ENCODE assay signal across 21 mouse cellular contexts in genomic region chr10:79774486-79775279, GRCm38 (mm10). TPM values are rescaled to one million over a fixed set of nuclear protein-coding genes. Genes with fewer than 3 reads are reported as not detected.
A peak's percentile ranks its signal among the peaks of the same experiment; 100 is the strongest.
DNase-seq lines count a peak whose midpoint lies in the region; ATAC-seq and TF ChIP-seq lines count a peak whose summit lies in the region.
"Had no signal": no experiment of that assay in that cellular context is flagged by ENCODE, and none has a peak within 500 bp of the region (broad histone marks: within the 10 kb centered on the region; RNA-seq: fewer than 3 reads in every experiment).

No protein-coding gene starts in this region.

- no peak for TF ChIP-seq POLR2A in testis, adult 2 months (IDR thresholded peaks at IDR 0.05; ENCODE audit: control insufficient read depth, low read depth, low read length)

- peaks cover 12% of the 10 kb centered on the region for H3K27me3 ChIP-seq in forebrain, postnatal 0 days (ENCODE audit: insufficient read depth, low read length)
- peaks cover 42% of the 10 kb centered on the region for H3K27me3 ChIP-seq in forebrain, embryonic 12.5 days
- peaks cover 57% of the 10 kb centered on the region for H3K27me3 ChIP-seq in liver, embryonic 12.5 days (replicated peaks)
- no peaks in the 10 kb centered on the region for H3K27me3 ChIP-seq in testis, adult 2 months (ENCODE audit: control insufficient read depth, insufficient read depth, low read length)

- 63% methylated on average over 5 of the region's 5 CpGs for WGBS in forebrain, postnatal 0 days
- WGBS in forebrain, embryonic 12.5 days, result 75% methylated on average over 5 of the region's 5 CpGs
- 60% methylated on average over 5 of the region's 5 CpGs for WGBS in liver, embryonic 12.5 days (ENCODE audit: insufficient replicate concordance)

- ATAC-seq in forebrain, postnatal 0 days, result no peak
- ATAC-seq in forebrain, embryonic 12.5 days (ENCODE audit: low FRiP score), result no peak
- no peak for ATAC-seq in liver, embryonic 12.5 days
- ATAC-seq: midbrain, embryonic 15.5 days had no signal

- TF ChIP-seq CTCF in forebrain, postnatal 0 days (IDR thresholded peaks at IDR 0.05; ENCODE audit: low read depth), result peak; percentile 40
- TF ChIP-seq CTCF in testis, adult 2 months (IDR thresholded peaks at IDR 0.05; ENCODE audit: control insufficient read depth, insufficient read depth, insufficient replicate concordance, low read depth, low read length), result peak; percentile 71; the same call in 1 of the 2 replicates

- H3K4me2 ChIP-seq in forebrain, postnatal 0 days (ENCODE audit: low read depth), result no peak overlapping the region
- H3K4me2 ChIP-seq in forebrain, embryonic 12.5 days, result no peak overlapping the region
- no peak overlapping the region for H3K4me2 ChIP-seq in liver, embryonic 12.5 days
- H3K4me2 ChIP-seq: embryonic facial prominence, embryonic 13.5 days; midbrain, embryonic 15.5 days had no signal

- H3K9me3 ChIP-seq in forebrain, postnatal 0 days (ENCODE audit: low read length), result no peaks in the 10 kb centered on the region
- no peaks in the 10 kb centered on the region for H3K9me3 ChIP-seq in forebrain, embryonic 12.5 days
- peaks cover 11% of the 10 kb centered on the region for H3K9me3 ChIP-seq in liver, embryonic 12.5 days (replicated peaks)
- H3K9me3 ChIP-seq: midbrain, embryonic 15.5 days had no signal

- H3K4me1 ChIP-seq in forebrain, postnatal 0 days (ENCODE audit: insufficient read depth), result no peaks in the 10 kb centered on the region
- H3K4me1 ChIP-seq in forebrain, embryonic 12.5 days, result peaks cover 13% of the 10 kb centered on the region
- H3K4me1 ChIP-seq in liver, embryonic 12.5 days, result peaks cover 10% of the 10 kb centered on the region
- H3K4me1 ChIP-seq in testis, adult 2 months (ENCODE audit: control insufficient read depth, insufficient read depth, low read length), result peaks cover 22% of the 10 kb centered on the region

- DNase-seq in forebrain, postnatal 0 days, result no peak
- DNase-seq in liver (peak; percentile 40), R1 (ENCODE audit: low read depth, low spot score) (peak; percentile 56)
- DNase-seq in cerebellum, adult 9-10 months, result no peak
- no peak for DNase-seq in spleen, postnatal 36 days (ENCODE audit: low spot score in 2 of 2)
- DNase-seq: cerebellum, adult 11 months; gastrocnemius, postnatal 36 days; kidney, postnatal 14 days; left cerebral cortex, postnatal 4 days; right cerebral cortex, postnatal 14 days; thymus, postnatal 14 days had no signal

- H3K4me3 ChIP-seq in forebrain, postnatal 0 days (ENCODE audit: low read depth, low read length), result no peak overlapping the region
- H3K4me3 ChIP-seq in forebrain, embryonic 12.5 days (replicated peaks), result no peak overlapping the region
- no peak overlapping the region for H3K4me3 ChIP-seq in liver, embryonic 12.5 days
- H3K4me3 ChIP-seq in testis, adult 2 months (ENCODE audit: control insufficient read depth, low read depth, low read length), result no peak overlapping the region
- H3K4me3 ChIP-seq: embryonic facial prominence, embryonic 13.5 days; hindbrain, embryonic 10.5 days; midbrain, embryonic 15.5 days had no signal

- no peaks in the 10 kb centered on the region for H3K36me3 ChIP-seq in forebrain, postnatal 0 days (ENCODE audit: insufficient read depth)
- H3K36me3 ChIP-seq in forebrain, embryonic 12.5 days (replicated peaks), result no peaks in the 10 kb centered on the region
- H3K36me3 ChIP-seq in liver, embryonic 12.5 days, result no peaks in the 10 kb centered on the region
- no peaks in the 10 kb centered on the region for H3K36me3 ChIP-seq in testis, adult 2 months (ENCODE audit: control insufficient read depth, insufficient read depth, low read length)
- H3K36me3 ChIP-seq: embryonic facial prominence, embryonic 13.5 days; hindbrain, embryonic 10.5 days; midbrain, embryonic 15.5 days had no signal

- no peak overlapping the region for H3K27ac ChIP-seq in forebrain, postnatal 0 days (ENCODE audit: low read depth, low read length)
- no peak overlapping the region for H3K27ac ChIP-seq in forebrain, embryonic 12.5 days
- no peak overlapping the region for H3K27ac ChIP-seq in liver, embryonic 12.5 days
- no peak overlapping the region for H3K27ac ChIP-seq in testis, adult 2 months (ENCODE audit: control insufficient read depth, insufficient read depth, low read depth, low read length)
- H3K27ac ChIP-seq: embryonic facial prominence, embryonic 13.5 days; hindbrain, embryonic 10.5 days; midbrain, embryonic 15.5 days had no signal

- no peak overlapping the region for H3K9ac ChIP-seq in forebrain, postnatal 0 days
- H3K9ac ChIP-seq in forebrain, embryonic 12.5 days, result no peak overlapping the region
- H3K9ac ChIP-seq in liver, embryonic 12.5 days, result no peak overlapping the region
- H3K9ac ChIP-seq: embryonic facial prominence, embryonic 13.5 days; midbrain, embryonic 15.5 days had no signal

RNA-seq across cellular contexts. Expression of gene Fstl3, which starts 2.4 kb away (rescaled TPM):
- total RNA-seq in forebrain, postnatal 0 days (2014; rRNA removed), result 2.1 and 4.5 TPM in 2 replicates
- polyA plus RNA-seq in forebrain, postnatal 0 days (2015; fragmentation: Nextera tagmentation; extraction: Ambion mirVana), result 1.7 and 2.8 TPM in 2 replicates
- polyA plus RNA-seq in forebrain, embryonic 12.5 days (2016; fragmentation: Nextera tagmentation; extraction: Ambion mirVana), result 0.55 and 1.0 TPM in 2 replicates
- polyA plus RNA-seq in liver, embryonic 12.5 days (2016; fragmentation: Nextera tagmentation; extraction: Ambion mirVana), result 0.80 and 0.98 TPM in 2 replicates
- polyA plus RNA-seq in testis, adult 2 months (2012; rRNA removed), result 13.8 and 16.1 TPM in 2 replicates

RNA-seq across cellular contexts. Expression of gene Rnf126, which starts 7.9 kb away (rescaled TPM):
- total RNA-seq in forebrain, postnatal 0 days (2014; rRNA removed), result 54.1 and 88.3 TPM in 2 replicates
- 131 and 143 TPM in 2 replicates for polyA plus RNA-seq in forebrain, postnatal 0 days (2015; fragmentation: Nextera tagmentation; extraction: Ambion mirVana)
- 96.8 and 103 TPM in 2 replicates for polyA plus RNA-seq in forebrain, embryonic 12.5 days (2016; fragmentation: Nextera tagmentation; extraction: Ambion mirVana)
- polyA plus RNA-seq in liver, embryonic 12.5 days (2016; fragmentation: Nextera tagmentation; extraction: Ambion mirVana), result 79.6 and 80.4 TPM in 2 replicates
- polyA plus RNA-seq in testis, adult 2 months (2012; rRNA removed), result 989 and 1,153 TPM in 2 replicates

RNA-seq across cellular contexts. Expression of gene Prss57, which starts 16.1 kb away (rescaled TPM):
- total RNA-seq in forebrain, postnatal 0 days (2014; rRNA removed), result 0.31 TPM in 1 of 2 replicates, not detected in the other
- 0.35 and 0.67 TPM in 2 replicates for polyA plus RNA-seq in forebrain, postnatal 0 days (2015; fragmentation: Nextera tagmentation; extraction: Ambion mirVana)
- polyA plus RNA-seq in forebrain, embryonic 12.5 days (2016; fragmentation: Nextera tagmentation; extraction: Ambion mirVana), result 0.09 TPM in 1 of 2 replicates, not detected in the other
- polyA plus RNA-seq in liver, embryonic 12.5 days (2016; fragmentation: Nextera tagmentation; extraction: Ambion mirVana), result 1.4 and 2.2 TPM in 2 replicates
- polyA plus RNA-seq in testis, adult 2 months (2012; rRNA removed), result 0.11 TPM in 1 of 2 replicates, not detected in the other
- total RNA-seq: gastrocnemius, postnatal 36 days had no signal
- polyA plus RNA-seq: embryonic facial prominence, embryonic 13.5 days; hindbrain, embryonic 10.5 days; midbrain, embryonic 15.5 days; neural tube, embryonic 11.5 days had no signal

RNA-seq across cellular contexts. Expression of gene Palm, which starts 18.7 kb away (rescaled TPM):
- total RNA-seq in forebrain, postnatal 0 days (2014; rRNA removed), result 154 and 178 TPM in 2 replicates
- polyA plus RNA-seq in forebrain, postnatal 0 days (2015; fragmentation: Nextera tagmentation; extraction: Ambion mirVana), result 351 and 365 TPM in 2 replicates
- polyA plus RNA-seq in forebrain, embryonic 12.5 days (2016; fragmentation: Nextera tagmentation; extraction: Ambion mirVana), result 184 and 194 TPM in 2 replicates
- polyA plus RNA-seq in liver, embryonic 12.5 days (2016; fragmentation: Nextera tagmentation; extraction: Ambion mirVana), result 12.4 and 13.2 TPM in 2 replicates
- polyA plus RNA-seq in testis, adult 2 months (2012; rRNA removed), result 8.1 and 9.1 TPM in 2 replicates

RNA-seq across cellular contexts. Expression of gene Fgf22, which starts 19.8 kb away (rescaled TPM):
- total RNA-seq in forebrain, postnatal 0 days (2014; rRNA removed), result 0.62 and 1.0 TPM in 2 replicates
- polyA plus RNA-seq in forebrain, postnatal 0 days (2015; fragmentation: Nextera tagmentation; extraction: Ambion mirVana), result 0.99 and 1.7 TPM in 2 replicates
- polyA plus RNA-seq in forebrain, embryonic 12.5 days (2016; fragmentation: Nextera tagmentation; extraction: Ambion mirVana), result 0.47 and 0.68 TPM in 2 replicates
- polyA plus RNA-seq in liver, embryonic 12.5 days (2016; fragmentation: Nextera tagmentation; extraction: Ambion mirVana), result 0.11 and 0.13 TPM in 2 replicates
- 0.28 and 0.53 TPM in 2 replicates for polyA plus RNA-seq in testis, adult 2 months (2012; rRNA removed)
- total RNA-seq: adrenal gland, postnatal 4 days; common myeloid progenitor, adult 5-6 weeks; gastrocnemius, postnatal 36 days had no signal
- polyA plus RNA-seq: liver, embryonic 16.5 days had no signal

Comparison
In these comparisons a context has a peak if more than half of its experiments do, and no peak if none do; other contexts are left out.
1. DNase-seq: peak in liver (single experiment) and R1 (single experiment); none in forebrain, postnatal 0 days (single experiment), cerebellum, adult 9-10 months (single experiment) and spleen, postnatal 36 days (0 of 2).